Mouse (Mus musculus) liver, adult 2 months (tissue): ENCODE data around the gene Atp2a1. TPM values are rescaled to one million over a fixed set of nuclear protein-coding genes. Genes with fewer than 3 reads are reported as not detected.

Experiments
- DNase-seq: peaks from one replicate; pipeline ENCODE4 v3.0.0-alpha.2; 2011; ENCODE audit warnings: low read depth, low spot score; ENCODE audit errors: extremely low read depth
- H3K27ac ChIP-seq: fragments of 200-500 bp; replicated peaks from 2 replicates; pipeline ENCODE4 v1.5.1; 2012; ENCODE audit warnings: low read depth, mild to moderate bottlenecking, control low read depth, inconsistent platforms, low read length; ENCODE audit not compliant: insufficient read depth
- H3K27me3 ChIP-seq: fragments of 200-500 bp; 2 replicates; pipeline ENCODE4 v1.6.1; 2012; ENCODE audit warnings: mild to moderate bottlenecking, moderate library complexity, low read length, inconsistent platforms; ENCODE audit not compliant: control insufficient read depth, insufficient read depth
- H3K36me3 ChIP-seq: fragments of 200-500 bp; 2 replicates; pipeline ENCODE4 v1.6.1; 2012; ENCODE audit warnings: low read length, inconsistent platforms; ENCODE audit not compliant: control insufficient read depth, insufficient read depth
- H3K4me1 ChIP-seq: fragments of 200-500 bp; 2 replicates; pipeline ENCODE4 v1.6.1; 2011; ENCODE audit warnings: low read length; ENCODE audit not compliant: control insufficient read depth, insufficient read depth
- H3K4me3 ChIP-seq: fragments of 200-500 bp; 2 replicates; pipeline ENCODE4 v1.5.1; 2011; ENCODE audit warnings: low read depth, mild to moderate bottlenecking, control low read depth, low read length, moderate library complexity; ENCODE audit not compliant: insufficient read depth
- H3K79me2 ChIP-seq: fragments of 200-500 bp; 2 replicates; pipeline ENCODE4 v1.6.1; 2012; ENCODE audit warnings: inconsistent platforms, mild to moderate bottlenecking, low read length, moderate library complexity; ENCODE audit not compliant: control insufficient read depth, insufficient read depth
- H3K9ac ChIP-seq: fragments of 200-500 bp; 2 replicates; pipeline ENCODE4 v1.6.1; 2012; ENCODE audit warnings: low read depth, mild to moderate bottlenecking, control low read depth, inconsistent platforms, low read length
- CTCF ChIP-seq: fragments of 200-500 bp; IDR thresholded peaks from 2 replicates; pipeline ENCODE4 v1.5.1; 2011; ENCODE audit warnings: low read depth, low read length, control low read depth
- POLR2A ChIP-seq: fragments of 200-500 bp; IDR thresholded peaks from 2 replicates; pipeline ENCODE4 v1.6.1; 2011; ENCODE audit warnings: low read length, control low read depth; ENCODE audit not compliant: insufficient read depth; ENCODE audit errors: extremely low read depth
- WGBS: fragments of 180-500 bp; shearing (Covaris S2); methylation state at CpG from one replicate; pipeline ENCODE4 v1.1.7; 2018; 5-methylcytosine and 5-hydroxymethylcytosine counted together
- polyA plus RNA-seq: library from polyadenylated mRNA; depleted of rRNA; stranded (reverse); fragments of >200 nt; gene quantifications from 2 replicates; pipeline ENCODE4 v1.2.3, GENCODE M21; 2012
- total RNA-seq: library from RNA; depleted of rRNA; stranded (reverse); fragments of >200 nt; gene quantifications from 2 replicates; pipeline ENCODE4 v1.2.3, GENCODE M21; 2014

Gene Atp2a1
- total and polyA plus RNA-seq, 2 experiments: 0.34 to 5.0 TPM

DNA sequence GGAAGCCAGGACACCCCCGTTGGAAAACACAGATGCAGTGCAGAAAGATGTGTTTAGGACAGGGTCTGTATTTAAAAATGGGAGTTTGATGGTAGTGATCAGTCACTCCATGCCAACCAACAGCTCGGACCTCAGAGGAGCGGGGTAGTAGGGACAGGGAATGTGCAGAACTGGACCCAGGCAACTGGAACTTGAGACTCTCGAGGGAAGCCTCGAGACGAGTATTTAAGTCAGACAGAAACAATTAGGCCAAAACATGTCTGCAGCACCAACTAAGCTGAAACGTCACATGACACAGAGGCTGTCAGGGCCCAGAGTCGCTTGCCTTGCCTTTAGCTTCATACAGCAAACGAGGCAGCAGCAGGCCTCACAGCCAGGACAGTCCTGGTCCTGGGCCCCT, 3.2 kb upstream of the Atp2a1 start:
- H3K36me3 ChIP-seq: peaks cover 6% of the 10 kb centered on the region; the same call in 1 of the 2 replicates
- no peak overlapping the region for H3K9ac ChIP-seq
- 84% methylated on average over 9 of the region's 9 CpGs for WGBS
- H3K79me2 ChIP-seq: no peaks in the 10 kb centered on the region
- no peaks in the 10 kb centered on the region for H3K27me3 ChIP-seq
- H3K4me3 ChIP-seq: no peak overlapping the region
- H3K4me1 ChIP-seq: no peaks in the 10 kb centered on the region
- DNase-seq: no peak
- TF ChIP-seq POLR2A (no peak), CTCF (no peak)
- H3K27ac ChIP-seq: no peak overlapping the region

DNA sequence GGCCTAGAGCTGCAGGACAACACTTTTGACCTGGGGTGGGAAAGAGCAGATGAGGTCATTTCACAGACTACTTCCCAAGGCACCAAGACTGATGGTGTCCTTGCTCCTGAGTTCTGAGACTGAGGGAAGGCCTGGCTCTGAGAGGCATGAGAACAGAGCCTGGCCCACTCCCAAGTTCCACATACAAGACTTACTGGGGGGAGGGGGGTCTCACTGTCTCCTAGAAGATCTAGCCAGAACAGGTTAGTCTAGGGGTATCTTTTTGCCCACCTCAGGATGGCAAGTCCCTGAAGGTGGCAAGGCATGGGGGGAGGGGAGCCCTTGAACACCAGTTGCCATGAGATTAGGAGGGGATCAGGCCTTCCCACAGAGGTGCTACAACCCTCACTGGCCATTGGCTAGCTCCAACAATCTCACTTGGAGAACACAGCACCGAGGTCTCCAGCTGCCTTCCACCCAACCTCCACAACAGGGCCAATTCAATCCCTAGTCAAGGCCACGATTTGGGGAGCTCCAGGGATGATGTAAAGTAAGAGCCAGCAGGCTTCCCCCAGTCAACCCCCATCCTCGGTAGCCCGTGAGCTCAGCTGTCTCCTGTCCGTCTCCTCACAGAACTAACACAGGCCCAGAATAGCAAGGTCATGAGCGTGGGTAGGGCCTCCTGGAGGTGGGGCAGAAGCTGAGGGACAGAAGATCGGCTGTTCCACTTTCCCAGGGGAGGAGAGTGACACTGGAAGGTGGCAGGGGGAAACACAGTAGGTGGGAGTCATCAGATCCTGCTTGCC, 2.5 kb upstream of the Atp2a1 start:
- no peak overlapping the region for H3K27ac ChIP-seq
- H3K9ac ChIP-seq: no peak overlapping the region
- DNase-seq: no peak

GRCm38 (mm10) chr7:126464836-126465235, 1.9 kb upstream of the Atp2a1 start:
- TF ChIP-seq POLR2A: no peak
- TF ChIP-seq CTCF: no peak
- H3K27me3 ChIP-seq: no peaks in the 10 kb centered on the region
- H3K4me1 ChIP-seq: no peaks in the 10 kb centered on the region
- no peak for DNase-seq
- no peaks in the 10 kb centered on the region for H3K79me2 ChIP-seq
- peaks cover 4% of the 10 kb centered on the region; the same call in 1 of the 2 replicates for H3K36me3 ChIP-seq
- 68% methylated on average over 5 of the region's 5 CpGs for WGBS
- no peak overlapping the region for H3K4me3 ChIP-seq
- no peak overlapping the region for H3K9ac ChIP-seq
- no peak overlapping the region for H3K27ac ChIP-seq

More for the DNA sequence above, 2.5 kb upstream of the Atp2a1 start:
- Histone ChIP-seq H3K36me3 (peaks cover 4% of the 10 kb centered on the region; the same call in 1 of the 2 replicates), H3K4me1 (no peaks in the 10 kb centered on the region), H3K4me3 (no peak overlapping the region), H3K79me2 (no peaks in the 10 kb centered on the region), H3K27me3 (no peaks in the 10 kb centered on the region)
- 52% methylated on average over 7 of the region's 7 CpGs for WGBS
- TF ChIP-seq CTCF: no peak
- no peak for TF ChIP-seq POLR2A

DNA sequence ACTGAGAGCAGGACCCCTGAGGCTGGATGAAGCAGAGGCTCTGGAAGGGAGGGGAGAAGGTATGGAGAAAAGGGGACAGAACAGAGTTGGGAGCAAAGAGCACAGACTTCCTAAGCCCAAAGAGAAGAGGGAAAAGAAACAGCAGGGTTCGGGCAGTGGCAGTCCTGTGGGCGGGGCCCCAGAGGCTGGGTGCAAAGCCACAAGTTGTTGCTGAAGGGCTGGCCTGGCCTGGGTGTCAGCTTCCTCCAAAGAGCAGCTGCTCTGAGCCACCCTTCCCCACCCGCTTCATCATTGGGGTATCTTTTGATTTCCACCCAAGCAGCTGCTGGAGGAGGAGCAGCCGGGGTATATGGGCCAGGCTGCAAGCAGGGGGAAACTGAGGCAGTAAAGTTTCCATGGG, 1.2 kb upstream of the Atp2a1 start:
- no peaks in the 10 kb centered on the region for H3K4me1 ChIP-seq
- H3K9ac ChIP-seq: no peak overlapping the region
- WGBS: 77% methylated on average over 4 of the region's 4 CpGs
- no peak overlapping the region for H3K4me3 ChIP-seq
- TF ChIP-seq CTCF (no peak), POLR2A (no peak)
- no peak for DNase-seq
- H3K36me3 ChIP-seq: peaks cover 2% of the 10 kb centered on the region; the same call in 1 of the 2 replicates
- no peak overlapping the region for H3K27ac ChIP-seq
- H3K79me2 ChIP-seq: no peaks in the 10 kb centered on the region
- H3K27me3 ChIP-seq: no peaks in the 10 kb centered on the region

- H3K27me3 ChIP-seq: no peaks in the 10 kb centered on the region
- TF ChIP-seq POLR2A: no peak
- no peak for TF ChIP-seq CTCF
- 71% methylated on average over 4 of the region's 4 CpGs for WGBS
Measured at GRCm38 (mm10) chr7:126463547-126463946, 639 bp upstream of the Atp2a1 start.

GRCm38 (mm10) chr7:126461626-126462025, 1.3 kb downstream of the Atp2a1 start:
- Histone ChIP-seq H3K27me3 (no peaks in the 10 kb centered on the region), H3K27ac (no peak overlapping the region), H3K36me3 (no peaks in the 10 kb centered on the region), H3K79me2 (no peaks in the 10 kb centered on the region), H3K4me3 (no peak overlapping the region), H3K9ac (no peak overlapping the region), H3K4me1 (no peaks in the 10 kb centered on the region)
- TF ChIP-seq POLR2A (no peak), CTCF (no peak)
- WGBS: 84% methylated on average over 3 of the region's 3 CpGs
- DNase-seq: no peak

More at GRCm38 (mm10) chr7:126463547-126463946, 639 bp upstream of the Atp2a1 start:
- DNase-seq: no peak
- no peak overlapping the region for H3K4me3 ChIP-seq
- no peak overlapping the region for H3K9ac ChIP-seq
- no peaks in the 10 kb centered on the region; the same call in 1 of the 2 replicates for H3K36me3 ChIP-seq
- H3K79me2 ChIP-seq: no peaks in the 10 kb centered on the region
- H3K4me1 ChIP-seq: no peaks in the 10 kb centered on the region
- H3K27ac ChIP-seq: no peak overlapping the region
